Mouse (Mus musculus) liver, embryonic 12.5 days (tissue): ENCODE measurements around the gene Pou2f1. TPM values are rescaled to one million over a fixed set of nuclear protein-coding genes. Genes with fewer than 3 reads are reported as not detected.

ENCODE experiments used
- ATAC-seq: fragments of 200-750 bp; cut with Nextera tagmentation; 2 replicates; pipeline ENCODE4 v1.8.0; 2017; ENCODE audit warnings: moderate number of reproducible peaks, mild to moderate bottlenecking, moderate library complexity
- H3K27ac ChIP-seq: fragments of 300-500 bp; sonication (generic); 2 replicates; pipeline ENCODE4 v1.5.1; 2016; ENCODE audit warnings: mild to moderate bottlenecking
- H3K27me3 ChIP-seq: fragments of 300-500 bp; sonication (generic); replicated peaks from 2 replicates; pipeline ENCODE4 v1.6.1; 2016; ENCODE audit warnings: mild to moderate bottlenecking, moderate library complexity
- H3K36me3 ChIP-seq: fragments of 300-500 bp; sonication (generic); 2 replicates; pipeline ENCODE4 v1.6.1; 2016; ENCODE audit warnings: mild to moderate bottlenecking, moderate library complexity
- H3K4me1 ChIP-seq: fragments of 300-500 bp; sonication (generic); 2 replicates; pipeline ENCODE4 v1.6.1; 2016
- H3K4me2 ChIP-seq: fragments of 300-500 bp; sonication (generic); 2 replicates; pipeline ENCODE4 v1.6.1; 2016; ENCODE audit warnings: mild to moderate bottlenecking, moderate library complexity
- H3K4me3 ChIP-seq: fragments of 300-500 bp; sonication (generic); 2 replicates; pipeline ENCODE4 v1.5.1; 2016; ENCODE audit warnings: mild to moderate bottlenecking, moderate library complexity
- H3K9ac ChIP-seq: fragments of 300-500 bp; sonication (generic); 2 replicates; pipeline ENCODE4 v1.6.1; 2016; ENCODE audit warnings: mild to moderate bottlenecking, moderate library complexity
- H3K9me3 ChIP-seq: fragments of 300-500 bp; sonication (generic); replicated peaks from 2 replicates; pipeline ENCODE4 v1.6.1; 2016; ENCODE audit warnings: mild to moderate bottlenecking, moderate library complexity
- WGBS: fragments of 180-500 bp; shearing (Covaris S2); methylation state at CpG from one replicate; pipeline ENCODE4 v1.1.7; 2016; ENCODE audit not compliant: insufficient replicate concordance; 5-methylcytosine and 5-hydroxymethylcytosine counted together
- polyA plus RNA-seq: library from polyadenylated mRNA; unstranded; fragments of >200 nt; fragmentation: Nextera tagmentation; extraction: Ambion mirVana; gene quantifications from 2 replicates; pipeline ENCODE4 v1.2.1, GENCODE M21; 2016

The Pou2f1 gene
- polyA plus RNA-seq, 1 experiment from 2014 or later = 5.8 TPM

- no peak overlapping the region for H3K4me2 ChIP-seq
- no peaks in the 10 kb centered on the region for H3K36me3 ChIP-seq
- no peak overlapping the region for H3K4me3 ChIP-seq
- no peak overlapping the region for H3K9ac ChIP-seq
- 0 out of 2 replicates have a peak, but pooled peaks cover 3% of the 10 kb centered on the region for H3K27me3 ChIP-seq
- 0 out of 2 replicates have a peak, but pooled peaks cover 3% of the 10 kb centered on the region for H3K4me1 ChIP-seq
- no peak overlapping the region for H3K27ac ChIP-seq
- no peaks in the 10 kb centered on the region for H3K9me3 ChIP-seq
- 71% methylated on average over 5 of the region's 5 CpGs for WGBS
- no peak for ATAC-seq
These were observed 172.6 kb downstream of the Pou2f1 start for GRCm38 (mm10) chr1:165829890-165830289.

- H3K9ac ChIP-seq = no peak overlapping the region
- 74% methylated on average over 6 of the region's 6 CpGs for WGBS
- no peak for ATAC-seq
- H3K27me3 ChIP-seq = no peaks in the 10 kb centered on the region
- no peak overlapping the region for H3K4me3 ChIP-seq
- H3K4me1 ChIP-seq = no peaks in the 10 kb centered on the region
- H3K27ac ChIP-seq = no peak overlapping the region
- no peaks in the 10 kb centered on the region for H3K36me3 ChIP-seq
- no peaks in the 10 kb centered on the region for H3K9me3 ChIP-seq
- no peak overlapping the region for H3K4me2 ChIP-seq
These were observed 173.9 kb downstream of the Pou2f1 start for GRCm38 (mm10) chr1:165828615-165829014.

- H3K4me1 ChIP-seq = no peaks in the 10 kb centered on the region
- no peak overlapping the region for H3K4me2 ChIP-seq
- ATAC-seq = no peak
- 70% methylated on average over 5 of the region's 5 CpGs for WGBS
- no peaks in the 10 kb centered on the region for H3K27me3 ChIP-seq
- H3K36me3 ChIP-seq = no peaks in the 10 kb centered on the region
- no peak overlapping the region for H3K4me3 ChIP-seq
- no peak overlapping the region for H3K27ac ChIP-seq
- H3K9me3 ChIP-seq = no peaks in the 10 kb centered on the region
- no peak overlapping the region for H3K9ac ChIP-seq
These were observed 174.3 kb downstream of the Pou2f1 start for GRCm38 (mm10) chr1:165828173-165828572.

GRCm38 (mm10) chr1:165822031-165822430 is 180.4 kb downstream of the Pou2f1 start:
- ATAC-seq = no peak
- no peaks in the 10 kb centered on the region for H3K27me3 ChIP-seq
- H3K4me1 ChIP-seq = peaks cover 29% of the 10 kb centered on the region
- no peaks in the 10 kb centered on the region for H3K36me3 ChIP-seq
- 70% methylated on average over 2 of the region's 2 CpGs for WGBS
- no peak overlapping the region for H3K4me2 ChIP-seq
- no peak overlapping the region for H3K4me3 ChIP-seq
- H3K9me3 ChIP-seq = no peaks in the 10 kb centered on the region
- no peak overlapping the region for H3K9ac ChIP-seq
- H3K27ac ChIP-seq = no peak overlapping the region

GRCm38 (mm10) chr1:165819147-165819546 is 183.3 kb downstream of the Pou2f1 start:
- peaks cover 20% of the 10 kb centered on the region for H3K27me3 ChIP-seq
- H3K4me2 ChIP-seq = peak overlapping the region; percentile 62
- ATAC-seq = no peak
- peak overlapping the region; percentile 28; the same call in 1 of the 2 replicates for H3K9ac ChIP-seq
- no peaks in the 10 kb centered on the region for H3K9me3 ChIP-seq
- 52% methylated on average over 4 of the region's 4 CpGs for WGBS
- H3K4me3 ChIP-seq = no peak overlapping the region
- H3K36me3 ChIP-seq = no peaks in the 10 kb centered on the region
- peak overlapping the region; percentile 88 for H3K27ac ChIP-seq
- peaks cover 48% of the 10 kb centered on the region for H3K4me1 ChIP-seq

- H3K4me3 ChIP-seq = 0 out of 2 replicates have a peak overlapping the region, but pooled peaks have one; percentile 7
- peaks cover 57% of the 10 kb centered on the region for H3K4me1 ChIP-seq
- WGBS = 14% methylated on average over 8 of the region's 8 CpGs
- H3K27ac ChIP-seq = peak overlapping the region; percentile 88
- peaks cover 25% of the 10 kb centered on the region for H3K27me3 ChIP-seq
- no peaks in the 10 kb centered on the region for H3K9me3 ChIP-seq
- peak overlapping the region; percentile 62 for H3K4me2 ChIP-seq
- H3K9ac ChIP-seq = peak overlapping the region; percentile 57
- no peaks in the 10 kb centered on the region for H3K36me3 ChIP-seq
- ATAC-seq = peak; percentile 100
These were observed 184.2 kb downstream of the Pou2f1 start for GRCm38 (mm10) chr1:165818145-165818860.

GRCm38 (mm10) chr1:165817264-165817663 is 185.2 kb downstream of the Pou2f1 start:
- ATAC-seq = no peak
- Histone ChIP-seq H3K4me3 (no peak overlapping the region), H3K27ac (peak overlapping the region; percentile 88), H3K27me3 (peaks cover 26% of the 10 kb centered on the region), H3K9ac (peak overlapping the region; percentile 57; the same call in 1 of the 2 replicates), H3K9me3 (no peaks in the 10 kb centered on the region), H3K4me1 (peaks cover 60% of the 10 kb centered on the region), H3K4me2 (peak overlapping the region; percentile 62), H3K36me3 (no peaks in the 10 kb centered on the region)
- 56% methylated on average over 9 of the region's 9 CpGs for WGBS

- Histone ChIP-seq H3K9me3 (no peaks in the 10 kb centered on the region), H3K27ac (no peak overlapping the region), H3K4me3 (no peak overlapping the region), H3K27me3 (peaks cover 31% of the 10 kb centered on the region), H3K9ac (no peak overlapping the region), H3K4me1 (peaks cover 66% of the 10 kb centered on the region), H3K36me3 (no peaks in the 10 kb centered on the region), H3K4me2 (no peak overlapping the region)
- no peak for ATAC-seq
- 76% methylated on average over 9 of the region's 9 CpGs for WGBS
These were observed 186.1 kb downstream of the Pou2f1 start for GRCm38 (mm10) chr1:165816391-165816790.

Other genes with a start within 250 kb of the Pou2f1 start
- 299 and 300 TPM in 2 replicates for gene Creg1, start 238.9 kb downstream of the Pou2f1 start, polyA plus RNA-seq
- 0.23 and 0.32 TPM in 2 replicates for gene Cd247, start 214.0 kb downstream of the Pou2f1 start, polyA plus RNA-seq
- gene Dusp27, start 125.2 kb upstream of the Pou2f1 start, polyA plus RNA-seq = 0.31 and 0.47 TPM in 2 replicates
- 0.08 TPM in 1 of 2 replicates, not detected in the other for gene Gpa33, start 127.6 kb upstream of the Pou2f1 start, polyA plus RNA-seq
- not detected in 2 replicates for gene Mael, start 236.1 kb upstream of the Pou2f1 start, polyA plus RNA-seq